In genomic region chr12:83484855-83485745, GRCm38 (mm10) we compare ENCODE assay signal across 7 mouse cellular contexts. TPM values are rescaled to one million over a fixed set of nuclear protein-coding genes. Genes with fewer than 3 reads are reported as not detected.
DNase-seq lines count a peak whose midpoint lies in the region; ATAC-seq lines count a peak whose summit lies in the region.

No protein-coding gene starts in this region.

- H3K27ac ChIP-seq in lung, embryonic 15.5 days, result no peak overlapping the region
- no peak overlapping the region for H3K27ac ChIP-seq in forebrain, embryonic 14.5 days (ENCODE audit: low read depth, low read length)
- no peak overlapping the region for H3K27ac ChIP-seq in limb, embryonic 15.5 days
- H3K27ac ChIP-seq in stomach, embryonic 16.5 days (ENCODE audit: low read length), result no peak overlapping the region

- peak overlapping the region; percentile 66 for H3K4me3 ChIP-seq in lung, embryonic 15.5 days
- H3K4me3 ChIP-seq in forebrain, embryonic 14.5 days (ENCODE audit: low read depth, low read length), result peak overlapping the region; percentile 65
- peak overlapping the region; percentile 64 for H3K4me3 ChIP-seq in limb, embryonic 15.5 days
- peak overlapping the region; percentile 72 for H3K4me3 ChIP-seq in stomach, embryonic 16.5 days (replicated peaks; ENCODE audit: low read length)

- DNase-seq in lung, postnatal 14 days, result no peak
- peak; percentile 72 for DNase-seq in cerebellum, adult 9-10 months
- DNase-seq in forebrain, embryonic 14.5 days (ENCODE audit: low spot score), result peak; percentile 70
- no peak for DNase-seq in right cerebral cortex, adult 18-20 months

- no peaks in the 10 kb centered on the region for H3K9me3 ChIP-seq in lung, embryonic 15.5 days
- H3K9me3 ChIP-seq in forebrain, embryonic 14.5 days (replicated peaks; ENCODE audit: control insufficient read depth, low read length), result no peaks in the 10 kb centered on the region
- H3K9me3 ChIP-seq in limb, embryonic 15.5 days, result no peaks in the 10 kb centered on the region
- H3K9me3 ChIP-seq in stomach, embryonic 16.5 days (replicated peaks; ENCODE audit: control insufficient read depth, low read length), result no peaks in the 10 kb centered on the region

- peak overlapping the region; percentile 100 for H3K4me2 ChIP-seq in lung, embryonic 15.5 days
- H3K4me2 ChIP-seq in forebrain, embryonic 14.5 days (ENCODE audit: low read length), result peak overlapping the region; percentile 100
- peak overlapping the region; percentile 100 for H3K4me2 ChIP-seq in limb, embryonic 15.5 days
- peak overlapping the region; percentile 99 for H3K4me2 ChIP-seq in stomach, embryonic 16.5 days (ENCODE audit: low read depth, low read length)

- H3K9ac ChIP-seq in lung, embryonic 15.5 days, result no peak overlapping the region
- H3K9ac ChIP-seq in forebrain, embryonic 14.5 days (ENCODE audit: low read length), result peak overlapping the region; percentile 72
- H3K9ac ChIP-seq in limb, embryonic 15.5 days, result no peak overlapping the region
- no peak overlapping the region for H3K9ac ChIP-seq in stomach, embryonic 16.5 days (ENCODE audit: low read length)

- H3K4me1 ChIP-seq in lung, embryonic 15.5 days, result peaks cover 29% of the 10 kb centered on the region
- H3K4me1 ChIP-seq in forebrain, embryonic 14.5 days (ENCODE audit: control insufficient read depth, insufficient read depth, low read length), result peaks cover 21% of the 10 kb centered on the region
- H3K4me1 ChIP-seq in limb, embryonic 15.5 days, result peaks cover 41% of the 10 kb centered on the region
- peaks cover 6% of the 10 kb centered on the region for H3K4me1 ChIP-seq in stomach, embryonic 16.5 days (ENCODE audit: control insufficient read depth, insufficient read depth, low read length)

- H3K36me3 ChIP-seq in lung, embryonic 15.5 days, result no peaks in the 10 kb centered on the region
- H3K36me3 ChIP-seq in forebrain, embryonic 14.5 days (ENCODE audit: control insufficient read depth, insufficient read depth, low read length), result no peaks in the 10 kb centered on the region
- no peaks in the 10 kb centered on the region for H3K36me3 ChIP-seq in limb, embryonic 15.5 days
- no peaks in the 10 kb centered on the region for H3K36me3 ChIP-seq in stomach, embryonic 16.5 days (ENCODE audit: control insufficient read depth, insufficient read depth, low read length)

- 2% methylated on average over 24 of the region's 24 CpGs for WGBS in lung, embryonic 15.5 days
- WGBS in forebrain, embryonic 14.5 days, result under 1% methylated on average over 24 of the region's 24 CpGs
- WGBS in limb, embryonic 15.5 days, result 2% methylated on average over 24 of the region's 24 CpGs
- WGBS in stomach, embryonic 16.5 days, result 6% methylated on average over 24 of the region's 24 CpGs

- no peak for ATAC-seq in lung, embryonic 15.5 days (ENCODE audit: borderline replicate concordance, extremely low read depth, low FRiP score, low TSS enrichment)
- ATAC-seq in forebrain, embryonic 14.5 days, result peak; percentile 13; the same call in 1 of the 2 replicates
- ATAC-seq in limb, embryonic 15.5 days (ENCODE audit: insufficient number of reproducible peaks, low FRiP score, low TSS enrichment, low read depth), result no peak
- no peak for ATAC-seq in stomach, embryonic 16.5 days (ENCODE audit: insufficient read depth, low FRiP score)

- peaks cover 41% of the 10 kb centered on the region for H3K27me3 ChIP-seq in lung, embryonic 15.5 days
- H3K27me3 ChIP-seq in forebrain, embryonic 14.5 days (replicated peaks; ENCODE audit: control insufficient read depth, insufficient read depth, low read length), result peaks cover 9% of the 10 kb centered on the region; the same call in 1 of the 2 replicates
- peaks cover 39% of the 10 kb centered on the region for H3K27me3 ChIP-seq in limb, embryonic 15.5 days
- peaks cover 15% of the 10 kb centered on the region for H3K27me3 ChIP-seq in stomach, embryonic 16.5 days (ENCODE audit: control insufficient read depth, insufficient read depth, low read length)

RNA-seq across cellular contexts. Expression of gene Dpf3, which starts 2.4 kb away (rescaled TPM):
- polyA plus RNA-seq in lung, embryonic 15.5 days (2015; fragmentation: Nextera tagmentation; extraction: Ambion mirVana), result 2.7 and 3.7 TPM in 2 replicates
- polyA plus RNA-seq in forebrain, embryonic 14.5 days (2014; fragmentation: Nextera tagmentation; extraction: Ambion mirVana), result 7.8 and 9.6 TPM in 2 replicates
- 3.2 TPM in 2 replicates for polyA plus RNA-seq in limb, embryonic 15.5 days (2015; fragmentation: Nextera tagmentation; extraction: Ambion mirVana)
- 4.2 and 4.4 TPM in 2 replicates for polyA plus RNA-seq in stomach, embryonic 16.5 days (2015; fragmentation: Nextera tagmentation; extraction: Ambion mirVana)

RNA-seq across cellular contexts. Expression of gene Dcaf4, which starts 35.2 kb away (rescaled TPM):
- polyA plus RNA-seq in lung, embryonic 15.5 days (2015; fragmentation: Nextera tagmentation; extraction: Ambion mirVana), result 21.9 and 24.0 TPM in 2 replicates
- polyA plus RNA-seq in forebrain, embryonic 14.5 days (2014; fragmentation: Nextera tagmentation; extraction: Ambion mirVana), result 41.9 and 47.2 TPM in 2 replicates
- 53.0 and 55.7 TPM in 2 replicates for polyA plus RNA-seq in limb, embryonic 15.5 days (2015; fragmentation: Nextera tagmentation; extraction: Ambion mirVana)
- 37.1 and 42.0 TPM in 2 replicates for polyA plus RNA-seq in stomach, embryonic 16.5 days (2015; fragmentation: Nextera tagmentation; extraction: Ambion mirVana)

Comparison
In these comparisons a context has a peak if more than half of its experiments do, and no peak if none do; other contexts are left out.
1. DNase-seq: peak in cerebellum, adult 9-10 months (single experiment) and forebrain, embryonic 14.5 days (single experiment); none in lung, postnatal 14 days (single experiment) and right cerebral cortex, adult 18-20 months (single experiment).
2. Peak in every context shown above with its lines, with median percentiles within 50 percentile points of each other: H3K4me2 ChIP-seq and H3K4me3 ChIP-seq.